Mouse (Mus musculus) left cerebral cortex, adult 9 months (tissue): ENCODE measurements around the gene Oasl1.
"Not testable (repeated sequence)": the region's sequence is repeated elsewhere in the genome, so short reads cannot be mapped to it uniquely, and the experiment has no call there.

Experiments
- DNase-seq, 2 experiments: peaks; one replicate each; pipeline ENCODE4 v3.0.0; 2022; ENCODE audit warnings: low spot score in 2 of 2

Gene Oasl1

GRCm38 (mm10) chr5:114926153-114926684 lies 3.2 kb downstream of the Oasl1 start:
- no peak for DNase-seq

DNA sequence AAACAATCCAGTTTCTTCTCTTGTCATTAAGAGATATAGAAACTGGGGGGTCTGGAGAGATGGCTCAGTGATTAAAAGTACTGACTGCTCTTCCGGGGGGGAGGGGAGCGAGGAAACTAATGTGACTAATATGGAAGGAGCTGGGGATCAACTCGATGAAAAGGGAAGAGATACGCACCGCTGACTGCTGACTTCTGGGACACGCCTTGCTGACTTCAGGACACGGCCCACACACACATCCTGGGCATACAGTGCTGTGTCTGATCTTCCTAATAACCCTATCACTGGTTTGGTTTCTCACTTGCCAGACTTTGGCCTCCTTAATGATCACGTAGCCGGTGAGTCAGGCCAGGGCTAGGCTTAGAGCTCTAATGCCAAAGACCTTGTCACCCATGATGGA lies 3.7 kb downstream of the Oasl1 start:
- DNase-seq = no peak

DNA sequence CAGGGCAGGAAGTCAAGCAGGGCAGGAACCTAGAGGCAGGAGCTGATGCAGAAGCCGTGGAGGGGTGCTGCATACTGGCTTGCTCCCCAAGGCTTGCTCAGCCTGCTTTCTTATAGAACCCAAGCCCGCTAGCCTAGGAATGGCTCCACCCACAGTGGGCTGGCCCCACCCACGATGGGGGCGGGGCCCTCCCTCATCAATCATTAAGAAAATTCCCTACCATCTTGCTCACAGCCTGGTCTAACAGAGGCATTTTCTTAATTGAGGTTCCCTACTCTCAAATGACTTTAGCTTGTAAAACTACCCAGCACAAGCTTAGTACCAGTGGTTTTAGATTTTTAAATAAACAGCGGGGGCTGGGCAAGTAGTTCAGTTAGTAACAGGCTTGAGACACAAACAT lies 8.6 kb downstream of the Oasl1 start:
- no peak for DNase-seq

- DNase-seq = no peak
These were observed 10.2 kb downstream of the Oasl1 start for GRCm38 (mm10) chr5:114933206-114933605.

GRCm38 (mm10) chr5:114935838-114936237 lies 12.8 kb downstream of the Oasl1 start:
- no peak for DNase-seq

GRCm38 (mm10) chr5:114941138-114941537 lies 18.1 kb downstream of the Oasl1 start:
- not testable (repeated sequence) for DNase-seq

DNA sequence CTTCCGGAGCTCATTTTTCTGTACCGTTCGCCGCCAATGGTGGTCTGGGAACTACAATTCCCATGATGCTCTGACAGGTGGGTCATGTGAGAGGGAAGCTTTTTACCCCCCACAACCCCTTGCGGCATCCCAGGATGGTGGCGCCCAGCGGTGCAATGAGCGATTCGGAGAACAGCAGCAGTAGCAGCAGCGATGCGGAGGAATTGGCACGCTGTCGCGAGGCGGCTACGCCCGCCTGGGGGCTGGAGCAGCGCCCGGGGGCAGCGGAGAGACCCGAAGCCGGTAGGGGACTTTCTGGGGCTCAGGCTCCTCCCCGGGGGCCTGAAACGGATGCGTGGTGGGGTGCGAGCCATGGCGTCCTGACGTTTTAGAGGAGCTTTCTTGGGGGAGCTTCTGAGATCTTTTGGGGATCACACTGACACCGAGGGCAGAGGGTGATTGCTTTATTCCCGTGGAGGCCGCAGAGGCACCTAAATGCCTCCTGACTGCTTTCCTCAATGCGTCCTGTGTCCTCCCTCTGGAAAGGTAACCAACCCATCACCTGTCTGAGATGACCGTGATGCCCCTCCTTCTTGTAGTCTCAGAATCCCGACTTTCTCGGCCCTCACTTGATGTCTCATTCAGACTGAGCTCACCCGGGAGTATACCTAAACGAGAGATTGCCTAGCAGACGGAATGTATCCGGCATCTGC lies 19.2 kb downstream of the Oasl1 start, which contains the start of gene 2210016L21Rik:
Gene 2210016L21Rik, plus strand, starts transcription at position 85 of the 692 bp plus-strand sequence.
- DNase-seq = peak; percentile 67 to 86

GRCm38 (mm10) chr5:114942766-114943130 lies 19.7 kb downstream of the Oasl1 start:
- DNase-seq = no peak

DNA sequence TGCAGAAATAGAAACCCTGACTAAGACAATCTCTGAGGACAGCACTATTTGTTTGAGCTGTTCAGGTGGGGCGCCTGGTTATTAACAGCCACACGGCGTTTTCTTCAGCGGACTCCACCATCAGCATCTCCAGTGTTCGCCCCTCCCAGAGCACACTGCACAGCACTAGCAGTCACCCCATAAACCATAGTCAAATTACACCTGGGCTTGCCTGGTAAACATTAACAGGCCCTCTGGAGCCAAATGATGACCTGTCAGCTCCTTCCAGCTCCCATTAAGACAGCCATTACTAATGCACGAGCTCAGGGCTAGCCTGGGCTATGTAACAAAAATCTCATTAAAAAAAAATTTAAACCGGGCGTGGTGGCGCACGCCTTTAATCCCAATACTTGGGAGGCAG lies 22.0 kb downstream of the Oasl1 start:
- no peak for DNase-seq

GRCm38 (mm10) chr5:114948891-114949290 lies 25.9 kb downstream of the Oasl1 start:
- DNase-seq = no peak

DNA sequence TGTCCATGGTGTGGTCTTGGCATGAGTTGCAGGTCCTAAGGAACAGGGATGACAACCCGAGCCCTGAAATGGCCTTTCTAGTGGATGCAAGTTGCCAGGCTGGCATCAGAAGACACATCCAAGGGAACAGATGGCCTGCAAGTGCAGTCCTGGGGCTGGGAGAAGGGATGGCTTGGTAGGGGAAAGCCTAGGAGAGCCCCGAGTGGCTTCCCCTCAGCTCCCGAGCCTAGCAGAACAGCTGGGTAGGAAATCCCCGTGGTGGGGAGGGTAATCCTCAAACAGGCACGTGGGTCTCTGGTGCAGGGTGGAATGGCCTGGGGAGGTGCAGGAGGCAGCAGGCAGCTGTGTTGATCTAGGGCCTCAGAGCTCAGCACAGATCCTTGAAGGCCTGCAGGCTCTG lies 26.3 kb downstream of the Oasl1 start:
- DNase-seq = no peak

- no peak for DNase-seq
These were observed 26.8 kb downstream of the Oasl1 start for GRCm38 (mm10) chr5:114949812-114950211.

DNA sequence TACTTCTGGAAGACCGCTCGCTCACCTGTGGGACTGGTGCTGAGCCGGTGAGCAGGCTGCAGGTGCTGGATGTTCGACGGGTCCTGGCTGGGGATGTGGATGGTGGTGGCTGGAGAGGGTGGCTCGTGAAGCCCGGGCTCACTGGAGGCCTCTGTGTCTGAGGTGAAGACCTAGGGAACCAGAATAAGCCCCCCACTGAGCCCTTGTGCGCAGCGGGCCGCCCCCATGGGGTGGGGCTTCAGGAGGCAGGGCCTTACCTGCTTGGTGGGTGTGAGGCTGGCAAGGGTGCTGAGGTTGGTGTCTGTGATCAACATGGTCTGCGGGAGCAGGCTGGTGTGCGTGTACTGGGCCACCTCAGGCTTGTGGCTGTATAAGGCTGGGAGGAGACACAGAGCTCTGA lies 27.6 kb downstream of the Oasl1 start:
- DNase-seq = no peak

- no peak for DNase-seq
These were observed 28.3 kb downstream of the Oasl1 start for GRCm38 (mm10) chr5:114951279-114951880.

GRCm38 (mm10) chr5:114953326-114953725 lies 30.3 kb downstream of the Oasl1 start:
- no peak for DNase-seq

- no peak for DNase-seq
These were observed 35.0 kb downstream of the Oasl1 start for GRCm38 (mm10) chr5:114958069-114958468.

DNA sequence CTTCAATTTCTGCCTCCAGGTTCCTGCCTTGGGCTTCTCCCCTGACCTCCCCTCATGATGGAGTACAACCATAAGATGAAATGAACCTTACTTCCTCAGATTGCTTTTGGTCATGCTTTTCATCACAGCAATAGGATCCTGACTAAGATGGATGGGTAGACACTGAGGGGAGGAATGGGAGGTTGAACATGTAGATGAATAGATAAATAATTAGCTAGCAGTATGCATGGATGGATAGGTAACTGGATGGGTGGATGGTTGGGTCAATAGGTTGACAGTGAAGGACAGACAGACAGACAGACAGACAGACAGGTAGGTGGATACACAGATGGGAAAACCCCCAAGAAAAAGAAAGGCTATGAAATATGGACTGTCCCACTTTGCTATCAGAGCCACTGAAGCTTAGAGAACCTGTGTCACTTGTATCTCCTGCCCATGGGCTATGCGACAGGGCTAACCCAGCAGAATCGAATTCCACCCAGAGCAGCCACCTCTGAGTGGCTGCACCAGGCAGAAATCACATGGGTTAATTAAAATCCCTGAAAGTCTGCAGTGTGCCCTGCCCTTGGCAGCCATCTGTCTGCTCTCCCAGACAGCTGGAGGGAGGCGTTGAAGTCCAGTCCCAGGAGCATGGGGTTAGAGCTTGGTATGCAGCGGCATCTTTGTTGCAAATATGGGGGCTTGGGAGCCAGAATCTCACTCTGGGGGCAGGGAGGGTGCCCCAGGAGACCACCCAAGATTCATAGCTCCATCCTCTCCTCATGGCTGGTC lies 38.7 kb downstream of the Oasl1 start:
- no peak for DNase-seq

GRCm38 (mm10) chr5:114964315-114964966 lies 41.4 kb downstream of the Oasl1 start:
- no peak for DNase-seq

DNA sequence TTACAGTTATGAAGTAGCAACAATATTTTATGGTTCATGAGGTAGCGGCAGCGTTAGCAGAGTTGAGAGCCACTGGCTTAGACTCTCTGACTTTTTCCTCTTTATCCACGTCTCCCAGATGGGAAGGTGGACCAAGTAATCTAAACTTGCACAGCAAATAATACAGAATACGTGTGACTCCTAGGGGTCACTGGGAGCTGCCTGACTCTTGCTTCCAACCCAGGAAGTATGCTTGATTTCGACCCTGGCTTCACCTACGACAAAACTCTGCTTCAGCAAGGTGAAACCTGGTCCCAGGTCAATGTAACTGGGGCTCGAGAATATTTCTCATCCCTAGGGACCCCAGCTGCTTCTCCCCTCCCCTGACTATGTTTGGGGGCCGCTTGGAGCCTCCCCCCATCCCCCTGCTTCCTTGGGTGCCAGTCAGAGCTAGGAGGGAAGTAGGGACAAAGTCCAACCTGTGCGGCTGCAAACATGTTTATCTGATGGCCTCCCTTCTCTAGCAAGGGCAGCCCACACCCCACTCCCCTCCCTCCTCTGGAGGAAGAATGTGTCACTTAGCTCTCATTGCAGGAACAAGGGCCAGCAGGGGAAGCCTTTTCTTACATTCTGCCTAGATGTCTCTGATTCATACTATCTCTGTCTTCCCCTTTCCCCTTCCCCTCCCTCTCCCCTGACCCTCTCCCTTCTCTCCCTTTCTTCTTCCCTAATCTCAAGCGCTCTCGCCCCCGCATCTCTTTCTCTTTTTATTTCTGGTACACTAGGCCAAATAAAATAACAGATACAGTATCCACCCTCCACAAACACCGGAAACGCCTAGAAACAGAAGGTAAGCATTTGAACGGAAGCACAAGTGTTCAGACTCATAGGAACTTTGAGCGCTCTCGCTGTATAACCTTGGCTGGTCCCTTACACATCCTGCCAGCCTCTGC lies 42.2 kb downstream of the Oasl1 start:
- DNase-seq = no peak

DNA sequence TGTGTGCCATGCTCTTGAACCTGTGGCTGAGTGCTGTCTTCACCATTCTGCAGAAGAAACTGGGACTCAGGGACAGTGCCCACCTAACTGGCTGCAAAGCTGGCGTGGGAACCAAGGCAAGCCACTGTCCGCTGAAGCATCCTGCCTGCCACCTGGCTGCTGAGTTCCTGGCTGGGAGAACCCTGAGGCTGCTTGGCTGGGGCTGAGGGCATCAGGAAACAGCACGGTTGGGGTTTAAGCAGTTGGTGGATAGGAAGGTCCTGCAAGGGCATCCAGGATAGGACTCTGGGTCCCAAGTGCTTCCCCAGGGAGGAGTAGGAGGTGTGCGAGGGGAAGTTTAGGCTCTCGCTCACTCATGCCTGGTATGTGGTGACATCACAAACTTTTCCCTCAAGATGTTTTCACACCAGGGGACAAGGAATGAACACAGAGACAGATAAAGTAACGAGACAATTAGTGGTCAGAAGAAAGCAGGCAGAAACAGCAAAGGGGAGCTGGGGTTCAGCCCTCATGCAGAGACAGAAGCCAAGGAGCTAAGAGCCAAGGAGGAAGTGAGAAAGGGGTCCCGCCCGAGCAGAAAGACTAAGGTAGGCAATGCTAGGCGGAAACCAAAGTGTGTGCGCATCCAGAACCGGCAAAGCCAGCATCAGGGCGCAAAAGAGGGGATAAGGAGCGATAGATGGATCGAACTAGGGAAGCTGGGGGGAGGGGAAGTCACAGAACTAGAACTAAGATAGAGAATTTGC lies 44.7 kb downstream of the Oasl1 start:
- DNase-seq = no peak
